ENCODE assay signal across 33 mouse cellular contexts in the genomic region with DNA sequence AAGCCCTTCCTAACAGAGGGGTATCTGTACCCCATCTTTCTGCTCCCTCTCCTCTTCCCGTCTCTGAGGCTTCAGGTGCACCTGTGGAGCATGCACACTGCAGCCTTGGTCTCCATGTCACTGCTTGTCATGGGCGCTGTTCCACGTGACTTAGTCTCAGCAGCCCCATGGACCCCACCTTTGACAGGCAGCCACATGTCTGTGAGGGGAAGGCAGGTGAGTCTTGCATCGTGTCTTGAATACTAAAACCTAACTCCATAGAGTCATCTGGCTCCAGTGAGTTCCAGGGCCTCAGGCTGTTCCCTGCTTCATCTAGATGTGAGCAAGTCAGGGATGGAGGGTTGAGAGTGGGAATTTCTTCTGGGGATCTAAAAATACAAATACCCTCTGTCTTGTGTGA. TPM values are rescaled to one million over a fixed set of nuclear protein-coding genes. Genes with fewer than 3 reads are reported as not detected.
DNase-seq lines count a peak whose midpoint lies in the region; ATAC-seq and TF ChIP-seq lines count a peak whose summit lies in the region.
"Had no signal": no experiment of that assay in that cellular context is flagged by ENCODE, and none has a peak within 500 bp of the region (broad histone marks: within the 10 kb centered on the region; RNA-seq: fewer than 3 reads in every experiment).

No protein-coding gene starts in this region.

- ATAC-seq in kidney, embryonic 15.5 days (replicated peaks; ENCODE audit: low FRiP score): no peak
- ATAC-seq in kidney, embryonic 14.5 days (ENCODE audit: low FRiP score, low TSS enrichment): no peak
- ATAC-seq: forebrain, embryonic 13.5 days; forebrain, embryonic 16.5 days; hindbrain, embryonic 16.5 days; Patski had no signal

- peaks cover 2% of the 10 kb centered on the region; the same call in 1 of the 2 replicates for H3K4me1 ChIP-seq in kidney, embryonic 15.5 days
- H3K4me1 ChIP-seq in kidney, embryonic 14.5 days (ENCODE audit: control insufficient read depth, insufficient read depth, low read length): no peaks in the 10 kb centered on the region
- no peaks in the 10 kb centered on the region for H3K4me1 ChIP-seq in heart, adult 2 months (ENCODE audit: control insufficient read depth, insufficient read depth, low read length)
- H3K4me1 ChIP-seq: forebrain, embryonic 10.5 days; forebrain, embryonic 13.5 days; heart, embryonic 10.5 days; hindbrain, embryonic 10.5 days; hindbrain, embryonic 13.5 days had no signal

- no peak overlapping the region for H3K9ac ChIP-seq in kidney, embryonic 15.5 days
- no peak overlapping the region for H3K9ac ChIP-seq in kidney, embryonic 14.5 days (ENCODE audit: low read depth, low read length)
- no peak overlapping the region for H3K9ac ChIP-seq in heart, adult 2 months (ENCODE audit: low read depth, low read length)
- H3K9ac ChIP-seq: forebrain, embryonic 13.5 days; hindbrain, embryonic 13.5 days had no signal

- intact Hi-C loops in left cerebral cortex, postnatal 36 days (cut with DNase I): no loop called here
- intact Hi-C loops in heart, adult 2 months (cut with DNase I): no loop called here

- no peak overlapping the region for H3K27ac ChIP-seq in kidney, embryonic 15.5 days
- H3K27ac ChIP-seq in kidney, embryonic 14.5 days (ENCODE audit: low read depth, low read length): no peak overlapping the region
- H3K27ac ChIP-seq in heart, adult 2 months: no peak overlapping the region
- H3K27ac ChIP-seq: forebrain, embryonic 10.5 days; forebrain, embryonic 13.5 days; gastrocnemius, adult 2 months; heart, embryonic 10.5 days; hindbrain, embryonic 10.5 days; hindbrain, embryonic 13.5 days had no signal

- no peak overlapping the region for H3K4me2 ChIP-seq in kidney, embryonic 15.5 days
- no peak overlapping the region for H3K4me2 ChIP-seq in kidney, embryonic 14.5 days (replicated peaks; ENCODE audit: low read depth, low read length)
- H3K4me2 ChIP-seq: forebrain, embryonic 13.5 days; hindbrain, embryonic 13.5 days had no signal

- TF ChIP-seq POLR2A in heart, adult 2 months (IDR thresholded peaks at IDR 0.05; ENCODE audit: insufficient read depth, low read depth, low read length): no peak

- no peak for TF ChIP-seq EP300 in heart, adult 2 months (IDR thresholded peaks at IDR 0.05; ENCODE audit: insufficient read depth, low read depth, low read length)

- peak; percentile 74 for DNase-seq in kidney, adult 11 months
- peak; percentile 28 to 73 for DNase-seq in kidney, adult 8-10 months
- DNase-seq in kidney, postnatal 25 days: peak; percentile 36 to 77
- DNase-seq in left cerebral cortex, postnatal 36 days (ENCODE audit: low spot score in 2 of 2): no peak
- no peak for DNase-seq in heart, adult 2 months
- DNase-seq: adrenal gland, postnatal 10 days; adrenal gland, postnatal 36 days; B cell, adult 2 months; cerebellum, adult 18-20 months; cerebellum, adult 9-10 months; cerebellum, postnatal 14 days; gastrocnemius, adult 2 months; gastrocnemius, postnatal 14 days; heart, adult 18-20 months; heart, postnatal 36 days had no signal

- H3K27me3 ChIP-seq in kidney, embryonic 15.5 days: no peaks in the 10 kb centered on the region
- H3K27me3 ChIP-seq in kidney, embryonic 14.5 days (ENCODE audit: control insufficient read depth, insufficient read depth, low read length): no peaks in the 10 kb centered on the region
- no peaks in the 10 kb centered on the region for H3K27me3 ChIP-seq in heart, adult 2 months (ENCODE audit: control insufficient read depth, insufficient read depth, low read length)
- H3K27me3 ChIP-seq: forebrain, embryonic 13.5 days; hindbrain, embryonic 13.5 days; Patski had no signal

- no peak overlapping the region for H3K4me3 ChIP-seq in kidney, embryonic 15.5 days (replicated peaks)
- no peak overlapping the region for H3K4me3 ChIP-seq in kidney, embryonic 14.5 days (ENCODE audit: low read length)
- H3K4me3 ChIP-seq in heart, adult 2 months: no peak overlapping the region
- H3K4me3 ChIP-seq: forebrain, embryonic 10.5 days; forebrain, embryonic 13.5 days; gastrocnemius, adult 2 months; heart, embryonic 10.5 days; hindbrain, embryonic 10.5 days; hindbrain, embryonic 13.5 days had no signal

- H3K36me3 ChIP-seq in kidney, embryonic 15.5 days: no peaks in the 10 kb centered on the region
- no peaks in the 10 kb centered on the region for H3K36me3 ChIP-seq in kidney, embryonic 14.5 days (ENCODE audit: control insufficient read depth, insufficient read depth, low read length)
- no peaks in the 10 kb centered on the region for H3K36me3 ChIP-seq in heart, adult 2 months (ENCODE audit: control insufficient read depth, insufficient read depth, low read length)
- H3K36me3 ChIP-seq: forebrain, embryonic 10.5 days; G1E; heart, embryonic 10.5 days; hindbrain, embryonic 10.5 days; hindbrain, embryonic 13.5 days had no signal

- TF ChIP-seq CTCF in heart, adult 2 months (IDR thresholded peaks at IDR 0.05): no peak

- WGBS in kidney, embryonic 15.5 days: 79% methylated on average over 4 of the region's 4 CpGs
- 78% methylated on average over 4 of the region's 4 CpGs for WGBS in kidney, embryonic 14.5 days
- 68% methylated on average over 4 of the region's 4 CpGs for WGBS in heart, adult 2 months

- H3K79me2 ChIP-seq in heart, adult 2 months (replicated peaks; ENCODE audit: control insufficient read depth, insufficient read depth, low read length): no peaks in the 10 kb centered on the region

- H3K9me3 ChIP-seq in kidney, embryonic 15.5 days (replicated peaks): no peaks in the 10 kb centered on the region
- no peaks in the 10 kb centered on the region for H3K9me3 ChIP-seq in kidney, embryonic 14.5 days (ENCODE audit: control insufficient read depth, low read length)
- H3K9me3 ChIP-seq: forebrain, embryonic 10.5 days; forebrain, embryonic 13.5 days; heart, embryonic 10.5 days; hindbrain, embryonic 10.5 days; hindbrain, embryonic 13.5 days had no signal

RNA-seq across cellular contexts. Expression of a gene that starts 5.1 kb away (rescaled TPM):
- polyA plus RNA-seq in kidney, embryonic 15.5 days (2015; fragmentation: Nextera tagmentation; extraction: Ambion mirVana): 3.5 and 4.6 TPM in 2 replicates
- 1.2 and 1.7 TPM in 2 replicates for polyA plus RNA-seq in kidney, embryonic 14.5 days (2014; fragmentation: Nextera tagmentation; extraction: Ambion mirVana)
- not detected for total RNA-seq in left cerebral cortex, postnatal 36 days (2021)
- total RNA-seq in heart, adult 2 months (2021): not detected
- 0.12 TPM in 1 of 2 replicates, not detected in the other for polyA plus RNA-seq in heart, adult 2 months (2012; rRNA removed)
- total RNA-seq: adrenal gland, adult 18-20 months; adrenal gland, postnatal 10 days; adrenal gland, postnatal 36 days; CH12.LX; gastrocnemius, adult 2 months; gastrocnemius, postnatal 14 days; gastrocnemius, postnatal 4 days; heart, adult 18-20 months; heart, postnatal 36 days had no signal
- polyA plus RNA-seq: embryonic facial prominence, embryonic 11.5 days; forebrain, embryonic 10.5 days; forebrain, embryonic 13.5 days; forebrain, embryonic 16.5 days; G1E; heart, embryonic 10.5 days; heart, embryonic 14.5 days; heart, postnatal 0 days; hindbrain, embryonic 10.5 days; hindbrain, embryonic 13.5 days; hindbrain, embryonic 16.5 days; Patski had no signal

RNA-seq across cellular contexts. Expression of a gene that starts 25.1 kb away (rescaled TPM):
- 0.14 TPM in 1 of 2 replicates, not detected in the other for polyA plus RNA-seq in kidney, embryonic 15.5 days (2015; fragmentation: Nextera tagmentation; extraction: Ambion mirVana)
- polyA plus RNA-seq in kidney, embryonic 14.5 days (2014; fragmentation: Nextera tagmentation; extraction: Ambion mirVana): not detected in 2 replicates
- not detected for total RNA-seq in left cerebral cortex, postnatal 36 days (2021)
- not detected for total RNA-seq in heart, adult 2 months (2021)
- 0.08 TPM in 1 of 2 replicates, not detected in the other for polyA plus RNA-seq in heart, adult 2 months (2012; rRNA removed)
- total RNA-seq: adrenal gland, adult 18-20 months; adrenal gland, postnatal 10 days; adrenal gland, postnatal 36 days; CH12.LX; G1E; gastrocnemius, adult 2 months; gastrocnemius, postnatal 14 days; gastrocnemius, postnatal 4 days; heart, postnatal 36 days had no signal
- polyA plus RNA-seq: embryonic facial prominence, embryonic 11.5 days; embryonic facial prominence, embryonic 14.5 days; forebrain, embryonic 10.5 days; forebrain, embryonic 13.5 days; forebrain, embryonic 16.5 days; G1E; heart, embryonic 10.5 days; heart, embryonic 14.5 days; heart, postnatal 0 days; hindbrain, embryonic 10.5 days; hindbrain, embryonic 13.5 days; hindbrain, embryonic 16.5 days; Patski had no signal

RNA-seq across cellular contexts. Expression of a gene that starts 35.1 kb away (rescaled TPM):
- polyA plus RNA-seq in kidney, embryonic 15.5 days (2015; fragmentation: Nextera tagmentation; extraction: Ambion mirVana): 0.64 and 1.0 TPM in 2 replicates
- 0.11 and 0.19 TPM in 2 replicates for polyA plus RNA-seq in kidney, embryonic 14.5 days (2014; fragmentation: Nextera tagmentation; extraction: Ambion mirVana)
- under 1 TPM; 0.79 to 0.84 TPM for total RNA-seq in left cerebral cortex, postnatal 36 days (2021)
- 10 to 100 TPM; 12.3 to 16.2 TPM for total RNA-seq in heart, adult 2 months (2021)
- polyA plus RNA-seq in heart, adult 2 months (2012; rRNA removed): 3.4 and 3.6 TPM in 2 replicates
- total RNA-seq: CH12.LX; gastrocnemius, postnatal 14 days had no signal
- polyA plus RNA-seq: embryonic facial prominence, embryonic 11.5 days; forebrain, embryonic 10.5 days; forebrain, embryonic 13.5 days; forebrain, embryonic 16.5 days; G1E; heart, embryonic 10.5 days; heart, embryonic 14.5 days; heart, postnatal 0 days; hindbrain, embryonic 10.5 days; hindbrain, embryonic 13.5 days had no signal

RNA-seq across cellular contexts. Expression of a gene that starts 39.1 kb away (rescaled TPM):
- polyA plus RNA-seq in kidney, embryonic 15.5 days (2015; fragmentation: Nextera tagmentation; extraction: Ambion mirVana): 0.06 and 0.10 TPM in 2 replicates
- not detected in 2 replicates for polyA plus RNA-seq in kidney, embryonic 14.5 days (2014; fragmentation: Nextera tagmentation; extraction: Ambion mirVana)
- total RNA-seq in left cerebral cortex, postnatal 36 days (2021): not detected
- total RNA-seq in heart, adult 2 months (2021): not detected
- 0.06 TPM in 1 of 2 replicates, not detected in the other for polyA plus RNA-seq in heart, adult 2 months (2012; rRNA removed)
- total RNA-seq: adrenal gland, adult 18-20 months; adrenal gland, postnatal 36 days; CH12.LX; G1E; gastrocnemius, adult 2 months; gastrocnemius, postnatal 14 days; gastrocnemius, postnatal 4 days; heart, adult 18-20 months; heart, postnatal 36 days had no signal
- polyA plus RNA-seq: embryonic facial prominence, embryonic 11.5 days; embryonic facial prominence, embryonic 14.5 days; forebrain, embryonic 10.5 days; forebrain, embryonic 13.5 days; forebrain, embryonic 16.5 days; G1E; heart, embryonic 10.5 days; heart, embryonic 14.5 days; heart, postnatal 0 days; hindbrain, embryonic 10.5 days; Patski had no signal

Comparison
In these comparisons a context has a peak if more than half of its experiments do, and no peak if none do; other contexts are left out.
1. DNase-seq: peak in kidney, adult 11 months (single experiment), kidney, adult 8-10 months (2 of 2) and kidney, postnatal 25 days (2 of 2); none in left cerebral cortex, postnatal 36 days (0 of 2) and heart, adult 2 months (0 of 2).